In the genomic region with DNA sequence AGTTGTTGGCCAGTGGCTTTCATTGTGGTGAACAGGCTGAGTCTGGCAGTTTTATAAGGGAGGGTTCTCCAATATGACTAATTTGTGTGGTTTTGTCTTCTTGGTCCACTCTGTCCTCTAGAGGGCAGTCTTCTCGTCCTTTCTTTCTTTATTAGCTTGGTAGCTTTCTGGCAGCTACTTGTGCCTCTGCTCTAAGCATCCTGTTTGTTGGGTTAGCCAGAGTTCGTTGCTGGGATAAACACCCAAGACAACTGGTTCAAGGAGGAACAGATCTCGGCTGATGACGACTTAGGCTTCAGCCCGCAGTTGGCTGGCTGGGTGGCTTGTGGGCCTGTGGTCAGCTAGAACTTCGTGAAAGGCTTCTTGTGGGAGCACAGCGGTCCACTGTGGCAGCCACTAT, we compare ENCODE assay signal across 8 mouse cellular contexts. TPM values are rescaled to one million over a fixed set of nuclear protein-coding genes. Genes with fewer than 3 reads are reported as not detected.
A peak's percentile ranks its signal among the peaks of the same experiment; 100 is the strongest.
DNase-seq lines count a peak whose midpoint lies in the region; ATAC-seq lines count a peak whose summit lies in the region.

No protein-coding gene starts in this region.

- 33% methylated on average over 7 of the region's 7 CpGs for WGBS in limb, embryonic 11.5 days
- 33% methylated on average over 7 of the region's 7 CpGs for WGBS in limb, embryonic 10.5 days

- peak; percentile 27 to 75 for DNase-seq in adrenal gland, adult (ENCODE audit: inconsistent age in 2 of 2, low spot score in 1 of 2)
- DNase-seq in adrenal gland, adult 8-10 months, result no peak
- DNase-seq in limb, embryonic 11.5 days (ENCODE audit: low spot score), result peak; percentile 47
- no peak for DNase-seq in limb, embryonic 10.5 days (ENCODE audit: low spot score)
- peak; percentile 65 for DNase-seq in cerebellum, adult 9-11 months
- DNase-seq in heart, postnatal 25 days (ENCODE audit: low spot score), result peak; percentile 26
- DNase-seq in lung, postnatal 4 days, result peak; percentile 44 to 50
- no peak for DNase-seq in ovary, postnatal 10 days (ENCODE audit: low spot score)

- intact Hi-C loops in heart, postnatal 25 days (cut with DNase I), result no loop called here

- H3K9me3 ChIP-seq in limb, embryonic 11.5 days (ENCODE audit: control insufficient read depth, low read length), result no peaks in the 10 kb centered on the region
- no peaks in the 10 kb centered on the region for H3K9me3 ChIP-seq in limb, embryonic 10.5 days (replicated peaks)

- no peak overlapping the region for H3K4me2 ChIP-seq in limb, embryonic 11.5 days (ENCODE audit: low read depth, severe bottlenecking)

- H3K27me3 ChIP-seq in limb, embryonic 11.5 days (ENCODE audit: control insufficient read depth, insufficient read depth, low read length), result no peaks in the 10 kb centered on the region
- no peaks in the 10 kb centered on the region for H3K27me3 ChIP-seq in limb, embryonic 10.5 days (ENCODE audit: low read depth, poor library complexity, severe bottlenecking)

- H3K27ac ChIP-seq in limb, embryonic 11.5 days (replicated peaks; ENCODE audit: low read depth, low read length), result no peak overlapping the region
- no peak overlapping the region for H3K27ac ChIP-seq in limb, embryonic 10.5 days

- no peak overlapping the region for H3K4me3 ChIP-seq in limb, embryonic 11.5 days (ENCODE audit: low read depth, low read length)
- no peak overlapping the region for H3K4me3 ChIP-seq in limb, embryonic 10.5 days

- no peaks in the 10 kb centered on the region for H3K36me3 ChIP-seq in limb, embryonic 11.5 days (ENCODE audit: control insufficient read depth, insufficient read depth, low read length)
- no peaks in the 10 kb centered on the region for H3K36me3 ChIP-seq in limb, embryonic 10.5 days

- no peaks in the 10 kb centered on the region for H3K4me1 ChIP-seq in limb, embryonic 11.5 days (ENCODE audit: control insufficient read depth, insufficient read depth, low read length)
- no peaks in the 10 kb centered on the region for H3K4me1 ChIP-seq in limb, embryonic 10.5 days

- no peak for ATAC-seq in limb, embryonic 11.5 days (ENCODE audit: insufficient number of reproducible peaks, low FRiP score, low TSS enrichment, low read depth)

- no peak overlapping the region for H3K9ac ChIP-seq in limb, embryonic 11.5 days (ENCODE audit: low read length)

RNA-seq across cellular contexts. Expression of a gene that starts 31.0 kb away (rescaled TPM):
- total RNA-seq in adrenal gland, adult 8-10 months (2022), result 10 to 100 TPM; 26.5 to 30.5 (median 29.6) TPM
- polyA plus RNA-seq in limb, embryonic 11.5 days (2014; fragmentation: Nextera tagmentation; extraction: Ambion mirVana), result 58.4 and 64.1 TPM in 2 replicates
- polyA plus RNA-seq in limb, embryonic 10.5 days (2016; fragmentation: Nextera tagmentation; extraction: Ambion mirVana), result 55.4 and 57.1 TPM in 2 replicates
- 10 to 100 TPM; 21.2 to 22.8 TPM for total RNA-seq in heart, postnatal 25 days (2021)

RNA-seq across cellular contexts. Expression of a gene that starts 32.6 kb away (rescaled TPM):
- 10 to 100 TPM in 2 of 4 experiments, 1 to 10 TPM in 2; 2.0 to 13.0 (median 8.0) TPM for total RNA-seq in adrenal gland, adult 8-10 months (2022)
- polyA plus RNA-seq in limb, embryonic 11.5 days (2014; fragmentation: Nextera tagmentation; extraction: Ambion mirVana), result 14.2 and 15.4 TPM in 2 replicates
- polyA plus RNA-seq in limb, embryonic 10.5 days (2016; fragmentation: Nextera tagmentation; extraction: Ambion mirVana), result 14.2 and 25.1 TPM in 2 replicates
- 1 to 10 TPM; 3.8 to 4.1 TPM for total RNA-seq in heart, postnatal 25 days (2021)

Comparison
In these comparisons a context has a peak if more than half of its experiments do, and no peak if none do; other contexts are left out.
1. DNase-seq: peak in adrenal gland, adult (2 of 2), limb, embryonic 11.5 days (single experiment), cerebellum, adult 9-11 months (single experiment), heart, postnatal 25 days (single experiment) and lung, postnatal 4 days (2 of 2); none in adrenal gland, adult 8-10 months (single experiment), limb, embryonic 10.5 days (single experiment) and ovary, postnatal 10 days (single experiment).